Mouse (Mus musculus): Measurements from ENCODE around the gene Bptf.

The Bptf gene

GRCm38 (mm10) chr11:106994246-106995085 lies 137.5 kb downstream of the Bptf start:
- no peak for DNase-seq (ENCODE audit: low read depth, low spot score)

- no peak for DNase-seq (ENCODE audit: low read depth, low spot score)
These were observed 144.5 kb downstream of the Bptf start for GRCm38 (mm10) chr11:106987384-106987783.

- DNase-seq (ENCODE audit: low read depth, low spot score), result peak; percentile 37
These were observed 145.8 kb downstream of the Bptf start for GRCm38 (mm10) chr11:106985979-106986604.

All from R1 (cell line).